Mouse (Mus musculus): ENCODE measurements around the gene Bfar.
"Not testable (repeated sequence)": the region's sequence is repeated elsewhere in the genome, so short reads cannot be mapped to it uniquely, and the experiment has no call there.

Bfar gene

GRCm38 (mm10) chr16:13716821-13717553 lies 45.3 kb downstream of the Bfar start:
- in situ Hi-C loops (cut with MboI; ENCODE audit: low sequenced_read_pairs) = no loop called here

DNA sequence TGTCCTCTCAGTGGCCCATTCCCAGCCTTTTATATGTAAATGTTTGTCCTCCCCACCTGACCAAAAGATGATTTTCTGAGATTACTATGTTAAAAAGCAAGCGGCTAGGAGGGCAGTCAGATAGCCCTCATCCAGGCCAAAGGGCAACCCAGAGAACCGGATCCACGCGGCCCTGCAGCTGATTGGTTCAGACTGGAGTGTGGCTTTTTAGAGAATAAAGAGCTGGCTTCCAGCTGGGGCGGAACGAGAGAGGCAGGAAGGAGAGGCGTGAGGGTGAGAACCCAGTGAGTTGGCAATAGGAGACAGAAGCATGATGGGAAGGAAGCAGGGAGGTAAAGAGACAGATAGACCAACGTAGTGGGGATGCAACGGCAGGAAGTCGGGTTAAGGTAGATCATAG lies 51.3 kb downstream of the Bfar start:
- in situ Hi-C loops (cut with MboI; ENCODE audit: low sequenced_read_pairs) = no loop called here

GRCm38 (mm10) chr16:13727811-13728335 lies 56.2 kb downstream of the Bfar start:
- in situ Hi-C loops (cut with MboI; ENCODE audit: low sequenced_read_pairs) = no loop called here

DNA sequence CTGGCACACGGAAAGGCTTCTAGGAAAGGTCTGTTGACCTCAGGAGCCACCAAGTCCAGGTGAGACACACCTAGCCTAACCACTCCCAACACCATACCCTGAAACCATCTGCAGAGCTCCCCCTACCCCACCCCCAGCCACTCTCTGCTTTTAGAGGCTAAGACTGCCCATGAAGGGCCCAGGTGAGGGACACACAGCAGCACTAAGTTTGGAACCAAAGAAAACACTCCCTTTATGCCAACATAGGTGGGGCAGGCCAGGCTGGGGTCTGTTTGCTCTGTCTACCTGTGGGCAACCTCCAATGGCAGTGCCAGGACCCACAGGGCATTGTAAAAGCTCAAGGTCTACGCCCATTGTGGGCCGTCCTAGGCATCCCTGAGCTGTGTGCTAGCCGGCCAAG lies 57.8 kb downstream of the Bfar start:
- in situ Hi-C loops (cut with MboI; ENCODE audit: low sequenced_read_pairs) = no loop called here

DNA sequence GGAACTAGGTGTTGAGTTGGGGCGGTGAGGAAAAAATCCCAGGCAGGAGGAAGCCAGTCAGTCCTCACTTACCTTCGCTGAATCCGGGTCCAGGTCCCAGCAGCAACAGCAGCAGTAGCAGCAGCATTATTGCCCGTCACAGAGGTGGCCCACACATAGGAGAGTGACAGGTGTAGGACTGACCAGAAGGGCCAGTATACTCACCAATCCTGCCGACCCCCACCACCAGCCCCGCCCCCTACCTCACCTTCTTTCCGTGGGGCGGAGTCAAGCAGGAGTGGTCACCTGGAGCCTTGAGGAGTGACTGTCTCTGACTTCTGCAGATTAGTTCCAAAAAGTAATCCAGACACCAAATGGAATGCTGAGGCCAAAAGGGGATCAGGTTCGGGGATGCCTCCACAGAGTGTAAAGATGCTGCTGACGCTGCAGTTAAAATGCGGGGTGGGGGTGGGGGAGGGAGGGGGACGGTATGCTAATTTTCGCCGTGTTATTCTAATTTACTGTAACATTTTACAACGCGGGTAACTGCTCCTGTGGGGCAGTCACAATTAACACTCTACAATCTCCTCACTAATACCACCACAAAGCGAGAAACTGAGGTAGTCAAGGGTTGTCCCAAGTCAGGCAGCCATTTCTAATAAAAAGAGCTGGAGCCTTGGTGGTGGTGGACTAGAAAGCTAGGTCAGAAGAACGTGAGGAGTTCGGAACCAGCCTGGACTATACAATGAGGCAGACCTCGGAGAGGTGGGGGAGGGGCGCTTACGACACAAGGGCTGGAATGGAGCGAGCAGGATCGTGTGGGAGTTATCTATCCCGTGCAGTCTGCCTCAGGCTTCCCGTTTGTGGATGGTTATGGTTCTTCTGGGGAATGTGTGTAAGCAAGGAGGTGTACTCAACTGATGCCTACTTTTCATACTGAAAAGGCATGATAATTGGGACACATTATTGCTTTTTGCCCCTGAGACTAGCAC lies 58.9 kb downstream of the Bfar start, which contains the start of gene Pla2g10:
Gene Pla2g10 (minus strand): TSS at position 699 of the 971 bp plus-strand sequence.
- in situ Hi-C loops (cut with MboI; ENCODE audit: low sequenced_read_pairs) = no loop called here

DNA sequence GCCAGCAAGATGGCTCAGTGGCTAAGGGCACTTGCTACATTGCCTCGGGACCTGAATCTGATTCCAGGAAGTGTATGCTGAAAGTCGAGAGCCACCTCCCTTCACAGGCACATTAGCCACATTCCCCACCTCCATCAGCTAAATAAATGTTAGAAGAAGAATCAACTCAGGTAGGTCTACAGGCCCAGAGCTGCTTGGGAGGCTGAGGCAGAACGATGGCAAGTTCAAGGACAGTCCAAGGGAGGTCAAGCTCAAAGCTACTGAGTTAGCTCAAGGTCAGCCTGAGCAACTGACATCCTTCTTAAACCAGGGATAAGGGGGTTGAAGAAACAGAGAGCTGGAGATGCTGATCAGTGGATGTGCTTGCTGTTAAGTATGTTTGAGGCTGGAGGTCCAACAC lies 61.1 kb downstream of the Bfar start:
- in situ Hi-C loops (cut with MboI; ENCODE audit: low sequenced_read_pairs) = no loop called here

- in situ Hi-C loops (cut with MboI; ENCODE audit: low sequenced_read_pairs) = no loop called here
Measured at GRCm38 (mm10) chr16:13733518-13734137, 62.0 kb downstream of the Bfar start.

DNA sequence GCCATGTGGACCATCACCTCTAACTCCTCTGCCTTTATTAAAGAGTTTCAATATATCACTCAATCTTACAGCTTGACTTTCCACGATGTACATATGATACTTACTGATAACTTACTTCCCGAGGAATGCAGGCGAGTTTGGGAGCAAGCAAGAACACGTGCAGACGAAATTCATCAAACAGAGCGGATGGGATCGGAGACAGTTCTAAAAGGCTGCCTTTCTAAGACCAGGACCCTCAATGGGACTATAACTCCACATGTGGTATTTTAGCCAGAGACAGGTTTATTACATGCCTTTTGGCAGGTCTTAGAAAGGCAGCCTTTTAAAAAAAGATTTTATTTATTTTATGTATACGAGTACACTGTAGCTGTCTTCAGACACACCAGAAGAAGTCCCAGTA lies 64.3 kb downstream of the Bfar start:
- in situ Hi-C loops (cut with MboI; ENCODE audit: low sequenced_read_pairs) = no loop called here

DNA sequence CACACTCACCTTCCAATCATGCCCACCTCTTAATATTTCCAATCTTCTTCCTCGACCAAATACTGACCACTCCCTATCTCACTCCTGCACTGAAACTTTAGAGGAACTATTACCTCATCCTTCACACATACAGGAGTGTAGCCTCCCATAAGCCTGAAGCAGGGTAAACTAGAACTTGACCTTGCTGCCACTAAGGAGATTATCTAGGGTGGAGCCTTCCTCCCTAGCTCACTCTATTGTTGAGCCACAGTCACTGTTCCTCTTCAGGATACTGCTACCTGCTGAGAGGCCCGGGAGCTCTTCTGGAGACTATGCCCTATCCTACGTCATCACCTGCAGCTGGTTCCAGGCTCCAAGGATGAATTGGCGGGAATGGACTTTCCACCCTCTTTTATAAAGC lies 67.4 kb downstream of the Bfar start:
- in situ Hi-C loops (cut with MboI; ENCODE audit: low sequenced_read_pairs) = not testable (repeated sequence)

DNA sequence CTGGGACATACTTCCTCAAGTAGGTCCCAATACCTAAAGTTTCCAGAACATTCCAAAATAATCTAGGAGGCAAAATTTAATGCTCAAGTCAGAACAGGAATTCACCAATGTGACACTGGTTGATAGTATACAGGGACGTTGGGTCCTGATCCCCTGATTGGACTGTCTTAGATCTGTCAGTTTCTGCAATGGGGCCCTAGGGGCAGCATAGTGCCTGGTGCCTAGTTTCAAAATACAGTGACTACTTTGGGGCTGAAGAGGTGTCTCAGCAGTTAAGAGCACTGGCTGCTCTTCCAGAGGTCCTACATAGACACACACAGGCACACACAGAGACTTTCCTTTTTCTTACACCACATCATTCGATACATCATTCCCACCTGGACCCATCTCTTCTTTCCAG lies 69.2 kb downstream of the Bfar start:
- in situ Hi-C loops (cut with MboI; ENCODE audit: low sequenced_read_pairs) = no loop called here

DNA sequence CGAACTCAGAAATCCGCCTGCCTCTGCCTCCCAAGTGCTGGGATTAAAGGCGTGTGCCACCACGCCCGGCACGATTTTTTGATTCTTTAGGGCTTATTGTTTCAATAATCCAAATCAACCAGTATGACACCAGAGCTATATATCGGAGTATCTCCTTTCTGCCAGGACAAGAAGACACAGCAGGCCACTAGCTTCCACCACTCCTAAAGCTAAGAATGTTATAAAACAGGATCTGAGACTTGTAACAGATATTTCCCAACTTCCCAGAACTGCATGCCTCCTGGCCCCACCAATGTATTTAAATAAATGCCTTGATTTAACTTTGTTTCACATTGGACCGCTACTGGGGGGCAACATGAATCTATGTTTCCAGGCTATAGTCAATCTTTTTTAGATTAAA lies 76.0 kb downstream of the Bfar start:
- in situ Hi-C loops (cut with MboI; ENCODE audit: low sequenced_read_pairs) = no loop called here

DNA sequence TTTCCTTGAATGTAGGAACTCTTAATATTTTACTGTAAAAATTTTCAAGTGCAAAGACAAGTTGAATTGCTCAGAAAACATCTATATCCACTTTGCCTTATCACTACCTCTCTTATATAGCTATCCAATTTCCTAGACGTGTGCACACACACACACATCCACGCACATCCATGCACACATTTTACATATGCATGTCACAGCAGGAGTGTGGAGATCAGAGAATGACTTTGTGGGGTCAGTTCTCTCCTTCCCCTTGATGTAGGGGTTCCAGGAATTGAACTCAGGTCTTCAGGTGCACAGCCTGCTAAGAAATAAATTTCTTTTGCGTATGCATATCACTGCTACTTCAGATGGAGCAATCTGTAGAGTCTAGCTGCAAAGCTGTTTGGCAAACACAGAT lies 76.5 kb downstream of the Bfar start:
- in situ Hi-C loops (cut with MboI; ENCODE audit: low sequenced_read_pairs) = no loop called here

DNA sequence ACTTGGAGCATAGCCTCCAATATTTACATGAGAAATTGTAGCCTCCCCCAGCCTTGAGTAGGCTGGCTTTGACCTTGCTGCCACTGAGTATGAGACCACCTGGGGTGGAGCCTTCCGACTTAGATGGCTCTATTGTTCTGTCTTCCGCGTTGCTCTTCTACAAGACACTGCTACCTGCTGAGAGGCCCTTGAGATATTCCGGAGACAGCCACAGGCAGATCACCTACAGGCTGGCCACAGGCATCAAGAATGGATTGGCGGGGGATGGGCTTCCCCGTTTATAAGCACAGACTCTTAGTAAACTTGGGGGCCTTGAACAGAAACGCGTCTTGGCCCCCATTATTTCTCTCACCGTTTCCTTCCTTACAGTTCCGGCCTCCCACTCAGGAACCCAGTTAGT lies 77.2 kb downstream of the Bfar start:
- in situ Hi-C loops (cut with MboI; ENCODE audit: low sequenced_read_pairs) = not testable (repeated sequence)

DNA sequence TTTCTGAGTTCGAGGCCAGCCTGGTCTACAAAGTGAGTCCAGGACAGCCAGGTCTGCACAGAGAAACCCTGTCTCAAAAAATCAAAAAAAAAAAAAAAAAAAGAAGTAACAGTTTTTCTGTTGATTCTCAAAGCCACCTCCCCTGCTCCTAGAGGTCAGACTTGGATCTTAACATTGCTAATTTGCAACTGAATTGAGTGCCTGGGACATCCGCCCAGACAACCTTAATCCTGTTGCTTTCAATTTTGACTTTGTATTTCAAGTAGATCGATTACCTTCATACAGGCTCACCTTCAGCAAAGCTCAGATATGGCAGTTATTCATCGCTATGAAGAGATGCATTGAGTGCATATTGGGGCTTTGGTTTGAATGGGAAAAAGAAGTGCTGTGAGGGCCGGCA lies 77.6 kb downstream of the Bfar start:
- in situ Hi-C loops (cut with MboI; ENCODE audit: low sequenced_read_pairs) = no loop called here

- in situ Hi-C loops (cut with MboI; ENCODE audit: low sequenced_read_pairs) = no loop called here
Measured at GRCm38 (mm10) chr16:13749981-13750380, 78.3 kb downstream of the Bfar start.

GRCm38 (mm10) chr16:13750626-13751025 lies 79.0 kb downstream of the Bfar start:
- in situ Hi-C loops (cut with MboI; ENCODE audit: low sequenced_read_pairs) = no loop called here
